Mouse (Mus musculus) 3T3-L1 (cell line): ENCODE results near the gene Plxnb1.

Experiments
- DNase-seq: peaks from one replicate; pipeline ENCODE4 v3.0.0-alpha.2; 2015; ENCODE audit warnings: low read depth, low spot score

Plxnb1 gene

DNA sequence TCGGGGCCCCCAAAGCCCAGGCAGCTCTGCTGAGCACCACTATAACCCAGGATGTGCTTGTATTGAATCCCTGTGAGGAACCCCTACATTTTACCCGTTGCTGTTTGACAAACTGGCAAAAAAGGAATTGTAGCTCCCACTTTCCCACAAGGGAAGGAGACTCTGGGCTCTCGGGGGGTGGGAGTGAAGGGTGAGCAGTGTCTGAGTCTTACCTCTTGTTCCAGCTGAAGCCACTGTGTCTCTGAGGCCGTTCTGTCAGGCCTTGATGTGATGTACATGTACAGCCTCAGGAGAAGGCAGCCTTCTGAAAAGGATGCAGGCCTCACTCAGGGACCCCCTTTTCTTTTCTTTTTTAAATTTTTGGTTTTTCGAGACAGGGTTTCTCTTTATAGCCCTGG, 34.3 kb upstream of the Plxnb1 start:
- no peak for DNase-seq

GRCm38 (mm10) chr9:109068095-109068735, 27.0 kb upstream of the Plxnb1 start:
- no peak for DNase-seq

DNA sequence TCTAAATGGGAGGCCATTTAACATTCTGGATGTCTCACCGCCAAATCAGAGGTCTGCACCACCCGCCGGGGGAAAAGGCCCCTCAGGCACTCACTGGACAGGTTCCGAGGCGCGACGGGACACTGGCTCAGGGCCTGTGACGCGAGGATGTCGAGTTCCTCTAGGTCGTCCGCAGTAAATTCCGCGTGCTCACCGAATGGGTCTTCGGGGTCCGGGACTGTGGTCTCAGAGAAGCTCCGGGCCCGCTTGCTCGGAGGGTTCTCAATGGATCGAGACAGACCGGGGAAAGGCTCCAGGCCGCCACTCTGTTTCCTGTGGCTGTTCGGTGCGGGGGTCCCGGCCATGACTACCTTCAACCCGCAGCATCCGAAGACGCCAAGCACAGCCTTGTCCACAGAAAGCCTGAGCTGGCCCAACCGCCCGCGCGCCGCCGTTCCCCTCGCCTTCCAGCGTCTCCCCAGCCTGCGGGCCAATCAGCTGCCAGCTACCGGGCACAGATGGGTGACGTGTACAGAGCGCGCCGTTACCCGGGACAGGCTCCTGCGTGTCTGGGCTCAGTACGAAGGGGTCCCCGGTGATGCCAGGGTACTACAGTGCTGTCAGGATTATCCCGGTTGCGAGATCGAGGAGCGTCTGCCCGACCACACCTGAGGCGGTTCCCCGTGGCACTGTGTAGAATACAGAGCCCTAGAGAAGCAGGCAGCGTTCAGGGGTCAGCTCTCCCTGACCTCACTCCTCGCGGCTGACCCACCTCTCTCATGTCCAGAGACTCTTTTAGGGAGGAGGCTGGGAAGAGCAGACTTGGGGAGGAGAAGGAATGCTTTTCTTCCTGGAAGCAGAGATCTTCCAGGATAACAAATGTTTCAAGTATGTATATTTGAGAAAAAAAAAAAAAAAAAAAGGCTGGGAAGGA, 21.3 kb upstream of the Plxnb1 start, which contains the start of gene Atrip:
Gene Atrip (minus strand): TSS at position 464 of the 913 bp plus-strand sequence.
- peak; percentile 86 for DNase-seq

DNA sequence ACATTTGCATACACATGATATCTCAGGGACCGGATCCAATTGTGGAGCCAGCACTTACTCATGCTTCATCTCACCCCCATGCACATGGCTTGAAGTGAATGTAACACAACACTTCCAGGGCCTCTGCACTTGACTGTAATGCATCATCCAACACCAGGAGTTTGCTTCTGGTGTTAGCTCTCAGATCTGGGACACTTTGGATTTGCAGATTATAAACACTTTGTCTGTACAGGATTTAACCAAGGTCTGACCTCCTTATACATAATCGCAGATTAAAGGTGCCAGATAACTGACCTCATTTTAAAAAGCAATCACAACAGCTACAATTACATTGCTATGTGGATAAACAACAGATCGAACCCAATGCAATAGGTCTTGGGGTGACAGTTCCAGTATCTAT, 14.7 kb upstream of the Plxnb1 start:
- no peak for DNase-seq

- no peak for DNase-seq
Observed at GRCm38 (mm10) chr9:109081749-109082123, 13.5 kb upstream of the Plxnb1 start.

DNA sequence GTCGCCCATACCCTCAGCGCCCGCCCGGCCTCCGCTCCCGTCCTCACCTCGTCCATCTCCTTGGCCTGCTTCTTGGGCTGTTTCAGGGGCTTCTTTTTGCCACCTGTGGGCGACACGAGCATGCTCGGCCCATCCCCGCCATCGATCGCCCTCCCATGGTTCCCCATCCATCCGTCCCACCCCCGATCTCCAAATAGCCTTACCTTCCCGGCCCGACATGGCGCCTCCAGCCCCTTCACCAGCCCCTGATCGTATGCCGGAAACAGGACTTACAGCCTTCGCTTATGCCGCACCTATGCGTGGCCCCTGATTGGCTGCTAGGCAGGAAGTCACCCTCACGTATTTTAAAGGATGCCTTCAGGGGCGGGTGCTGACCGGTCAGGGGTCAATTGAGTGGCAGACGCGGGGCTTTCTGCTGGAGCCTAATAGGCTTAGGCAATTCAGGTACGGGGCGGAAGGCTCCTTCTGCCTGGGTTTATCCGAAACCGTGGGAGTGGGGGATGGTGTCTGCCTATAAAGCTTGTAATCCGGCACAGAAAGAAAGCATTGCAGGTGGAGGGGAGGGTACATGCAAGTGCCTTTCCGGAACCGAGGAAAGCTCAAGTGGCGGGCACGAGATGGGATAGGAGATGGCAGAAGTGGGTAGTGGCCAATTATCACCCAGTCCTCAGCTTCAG, 12.9 kb upstream of the Plxnb1 start, which contains the start of the genes Ccdc51 and Tma7:
Gene Ccdc51 (plus strand): TSS at position 370 of the 677 bp plus-strand sequence.
Gene Tma7 (minus strand): TSS at position 464 of the 677 bp plus-strand sequence.
- DNase-seq = peak; percentile 85

DNA sequence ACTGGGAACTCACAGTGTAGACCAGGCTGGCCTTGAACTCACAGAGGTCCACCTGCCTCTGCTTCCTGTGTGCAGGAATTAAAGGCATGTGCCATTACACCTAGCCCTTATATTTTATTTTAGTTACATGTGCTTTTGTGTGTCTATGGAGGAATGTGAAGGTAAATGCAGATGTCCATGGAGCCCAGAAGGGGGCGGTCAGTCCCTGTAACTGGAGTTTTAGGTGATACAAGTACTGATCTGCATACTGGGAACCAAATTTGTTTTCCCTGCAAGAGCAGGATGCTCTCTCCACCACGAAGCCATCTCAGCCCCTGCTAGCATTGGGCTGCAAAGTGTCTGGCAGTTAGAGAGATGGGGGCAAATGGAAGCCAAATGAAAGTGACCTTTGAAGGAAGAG, 10.3 kb upstream of the Plxnb1 start:
- DNase-seq = peak; percentile 74

DNA sequence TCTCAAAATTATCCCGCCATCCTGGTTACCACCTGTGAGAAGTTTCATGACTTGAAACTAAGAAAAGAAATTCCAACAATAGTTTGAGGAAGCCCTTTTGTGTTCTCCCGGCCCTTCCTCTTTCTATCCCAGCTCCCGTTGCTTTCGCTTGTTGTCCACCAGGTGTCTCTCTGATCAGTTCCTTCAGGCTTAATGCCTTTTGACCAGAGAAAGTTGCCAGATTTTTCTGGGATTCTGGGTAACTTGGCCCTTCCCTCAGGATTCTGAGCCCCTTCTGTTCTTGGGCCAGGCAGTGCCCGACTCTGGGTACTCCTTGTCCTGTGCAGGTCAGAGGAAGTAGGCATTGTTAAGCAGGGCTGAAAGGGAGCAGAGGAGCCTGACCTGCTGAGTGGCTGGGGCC, 7.2 kb upstream of the Plxnb1 start:
- DNase-seq = peak; percentile 55

DNA sequence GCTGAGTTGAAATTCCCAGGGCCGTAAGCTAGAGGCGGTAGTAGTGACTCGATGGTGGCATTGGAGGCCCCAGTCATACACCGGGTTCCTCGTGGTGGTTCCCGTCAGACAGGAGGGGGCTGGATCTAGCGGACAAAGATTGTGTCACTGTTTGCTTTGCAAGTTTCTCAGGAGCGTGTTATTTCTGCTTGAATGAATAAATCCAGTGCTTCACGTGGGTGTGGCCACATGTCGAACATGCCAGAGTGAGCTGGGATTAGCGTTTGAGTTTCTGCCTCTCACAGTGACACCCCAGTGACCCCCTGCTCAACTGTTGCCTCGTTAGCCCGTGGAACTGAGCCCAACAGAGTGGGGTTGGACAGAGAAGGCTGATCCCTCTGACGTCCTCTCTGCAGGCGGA, 4.7 kb upstream of the Plxnb1 start:
- DNase-seq = no peak

GRCm38 (mm10) chr9:109091802-109092201, 3.4 kb upstream of the Plxnb1 start:
- no peak for DNase-seq

GRCm38 (mm10) chr9:109092799-109093198, 2.4 kb upstream of the Plxnb1 start:
- DNase-seq = no peak

DNA sequence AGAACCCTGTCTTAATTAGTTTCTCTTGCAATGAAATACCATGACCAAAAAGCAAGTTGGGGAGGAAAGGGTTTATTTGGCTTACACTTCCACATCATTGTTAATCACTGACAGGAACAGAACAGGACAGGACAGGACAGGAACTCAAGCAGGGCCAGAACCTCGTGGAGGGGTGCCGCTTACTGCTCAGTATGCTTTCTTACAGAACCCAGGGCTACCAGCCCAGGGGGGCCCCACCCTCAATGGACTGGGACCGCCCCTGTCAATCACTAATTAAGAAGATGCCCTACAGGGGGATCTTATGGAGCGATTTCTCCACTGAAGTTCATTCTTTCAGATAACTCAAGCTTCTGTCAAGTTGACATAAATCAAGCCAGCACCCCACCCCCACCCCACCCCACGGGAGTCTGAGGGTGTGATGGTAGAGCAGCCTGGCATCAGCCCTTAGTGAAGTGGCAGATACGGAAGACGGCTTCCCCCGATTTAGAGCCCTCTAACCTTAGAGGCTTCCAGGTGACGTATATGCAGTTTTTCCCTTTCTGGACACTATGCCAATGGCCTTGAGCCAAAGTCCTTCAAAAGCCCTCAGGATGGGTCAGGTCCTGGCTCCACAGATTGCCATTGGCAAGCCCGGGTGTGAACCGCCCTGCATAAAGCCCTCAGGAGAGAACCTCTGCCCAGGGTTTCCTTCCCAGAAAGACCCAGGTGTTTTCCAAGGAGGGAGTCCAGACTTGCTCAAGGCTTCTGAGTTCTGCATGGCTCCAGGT, 1.2 kb upstream of the Plxnb1 start:
- no peak for DNase-seq

DNA sequence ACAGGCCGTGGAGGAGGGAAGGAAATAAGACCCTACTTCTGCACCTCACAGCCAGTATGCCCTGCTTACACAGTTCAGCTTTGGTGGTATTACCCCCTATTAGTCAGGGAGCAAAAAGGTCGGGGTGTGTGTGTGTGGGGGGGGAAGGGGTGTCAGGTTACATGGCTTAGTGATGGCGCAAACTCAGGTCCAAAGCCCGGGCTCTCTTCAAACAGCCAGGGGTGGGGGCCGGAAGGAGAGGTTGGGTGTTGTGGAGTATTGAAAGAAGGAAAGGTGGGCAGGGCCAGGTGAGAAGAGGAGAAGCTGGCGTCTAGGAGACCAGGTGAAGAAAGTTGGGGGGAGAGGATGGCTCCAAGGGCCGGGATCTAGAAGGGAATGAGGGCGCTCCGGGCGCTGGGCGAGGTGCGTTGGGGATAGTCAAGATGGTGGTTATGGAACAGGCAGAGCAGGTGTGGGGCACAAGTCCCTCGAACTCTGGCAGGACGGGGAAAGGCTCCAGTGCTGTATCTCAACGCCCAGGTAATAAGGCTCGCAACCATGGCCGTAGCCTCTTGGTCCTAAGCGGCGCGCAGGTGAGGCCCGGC, 544 bp upstream of the Plxnb1 start:
- DNase-seq = no peak

DNA sequence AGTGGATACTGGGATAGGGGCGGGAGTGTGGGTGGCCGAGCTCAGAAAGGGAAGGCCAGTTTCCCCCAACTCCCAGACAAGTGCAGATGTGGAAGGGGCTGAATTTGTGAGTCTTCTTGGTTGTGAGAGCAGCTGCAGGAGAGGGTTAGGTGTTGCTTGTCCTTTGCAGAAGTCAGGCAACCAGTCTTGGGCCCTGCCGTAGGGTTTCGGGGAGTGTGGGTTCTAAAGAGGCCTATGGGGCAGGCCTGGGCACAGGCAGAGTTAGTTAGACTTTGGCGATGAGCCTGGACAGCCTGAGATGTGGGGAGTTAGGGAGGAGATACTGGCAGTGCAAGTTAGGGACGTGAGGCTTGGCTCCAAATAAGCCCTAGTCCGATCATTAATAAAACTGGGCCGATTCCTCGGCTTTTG, 1.1 kb downstream of the Plxnb1 start:
- no peak for DNase-seq

- no peak for DNase-seq
Observed at GRCm38 (mm10) chr9:109096856-109097255, 1.7 kb downstream of the Plxnb1 start.

GRCm38 (mm10) chr9:109097291-109097690, 2.1 kb downstream of the Plxnb1 start:
- DNase-seq = no peak

DNA sequence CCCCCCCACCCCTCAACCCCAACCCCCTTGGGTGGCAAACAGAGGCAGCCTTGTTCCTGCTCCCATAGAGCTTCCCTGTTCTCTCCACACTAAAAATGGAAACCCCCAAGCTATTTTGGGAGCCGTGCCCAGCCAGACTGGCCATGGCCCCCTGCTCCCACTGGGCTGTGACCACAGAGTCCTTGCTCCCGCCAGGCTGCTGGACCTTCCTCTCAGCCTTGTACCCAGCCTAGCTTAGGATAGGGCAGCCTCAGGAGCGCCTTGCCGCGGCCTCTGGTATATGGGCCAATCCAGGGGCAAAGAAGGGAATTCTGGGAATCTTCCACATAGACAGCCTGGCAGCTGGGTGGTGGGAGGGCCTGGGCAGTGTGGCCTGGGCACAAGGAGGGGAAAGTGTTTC, 2.6 kb downstream of the Plxnb1 start:
- DNase-seq = no peak

DNA sequence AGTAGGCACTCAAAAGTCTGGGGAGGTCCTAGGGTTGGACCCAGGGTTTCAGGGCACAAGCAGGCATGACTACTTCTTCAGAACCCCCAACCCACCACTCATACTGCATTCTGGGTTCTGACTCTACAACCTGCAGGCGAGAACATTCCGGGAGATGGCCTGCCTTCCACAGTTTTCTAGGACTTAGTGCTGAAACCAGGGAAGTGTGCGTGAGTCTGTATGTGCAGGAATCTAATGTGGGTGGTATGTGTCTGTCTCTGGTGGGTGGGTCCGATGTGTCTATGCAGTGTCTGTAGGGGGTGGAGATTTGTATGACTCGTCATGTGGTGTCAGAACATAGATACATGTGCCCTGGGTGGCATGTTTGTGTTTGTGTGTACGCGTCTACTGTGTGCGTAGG, 3.2 kb downstream of the Plxnb1 start:
- DNase-seq = no peak

GRCm38 (mm10) chr9:109098969-109099368, 3.8 kb downstream of the Plxnb1 start:
- DNase-seq = no peak

GRCm38 (mm10) chr9:109100307-109100928, 5.2 kb downstream of the Plxnb1 start:
- DNase-seq = no peak
